Mouse (Mus musculus): ENCODE measurements around the gene Abhd15.

The Abhd15 gene

GRCm38 (mm10) chr11:77514832-77515636 lies at the start of gene Abhd15:
TSS of gene Abhd15 (plus strand) at chr11:77515121.
- peak; percentile 80 for DNase-seq (ENCODE audit: low spot score)

DNA sequence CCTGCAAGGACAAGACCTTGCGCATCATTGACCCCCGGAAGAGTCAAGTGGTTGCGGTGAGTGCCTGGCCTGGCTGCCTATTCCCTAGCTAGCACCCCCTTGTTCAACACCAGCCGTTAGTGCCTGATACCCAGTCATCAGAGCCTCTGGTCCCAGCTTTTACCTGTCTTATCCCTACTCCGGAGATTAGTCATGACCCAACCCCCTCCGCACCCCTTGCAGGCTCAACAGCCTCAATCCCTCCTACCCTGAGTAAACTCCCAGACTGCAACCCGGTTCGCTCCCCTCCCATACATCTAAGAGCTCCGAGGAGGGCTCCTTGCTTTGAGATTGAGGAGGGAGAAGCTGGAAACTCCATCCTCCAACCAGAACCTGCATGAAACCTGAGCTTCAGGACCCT lies 48.4 kb upstream of the Abhd15 start:
- DNase-seq (ENCODE audit: low spot score), result no peak

DNA sequence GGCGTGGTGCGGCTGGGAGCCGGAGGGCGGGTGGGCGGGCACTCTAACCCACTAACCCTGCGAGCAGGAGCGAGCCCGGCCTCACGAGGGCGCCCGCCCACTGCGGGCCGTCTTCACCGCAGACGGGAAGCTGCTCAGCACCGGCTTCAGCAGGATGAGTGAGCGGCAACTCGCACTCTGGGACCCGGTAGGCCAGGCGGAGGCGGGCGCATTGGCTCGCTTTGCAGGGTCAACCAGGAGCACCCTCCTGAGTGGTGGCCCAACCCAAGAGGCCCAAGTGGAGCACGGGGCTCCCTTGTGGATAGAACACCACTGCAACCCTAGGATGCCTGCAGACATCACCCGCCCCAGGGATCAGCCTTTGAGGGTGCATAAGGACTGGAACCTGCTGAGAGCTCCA lies 47.8 kb upstream of the Abhd15 start:
- DNase-seq (ENCODE audit: low spot score), result peak; percentile 62

GRCm38 (mm10) chr11:77467784-77468183 lies 47.1 kb upstream of the Abhd15 start:
- DNase-seq (ENCODE audit: low spot score), result peak; percentile 80

GRCm38 (mm10) chr11:77468397-77468796 lies 46.5 kb upstream of the Abhd15 start:
- DNase-seq (ENCODE audit: low spot score), result no peak

GRCm38 (mm10) chr11:77471407-77471806 lies 43.5 kb upstream of the Abhd15 start:
- DNase-seq (ENCODE audit: low spot score), result no peak

DNA sequence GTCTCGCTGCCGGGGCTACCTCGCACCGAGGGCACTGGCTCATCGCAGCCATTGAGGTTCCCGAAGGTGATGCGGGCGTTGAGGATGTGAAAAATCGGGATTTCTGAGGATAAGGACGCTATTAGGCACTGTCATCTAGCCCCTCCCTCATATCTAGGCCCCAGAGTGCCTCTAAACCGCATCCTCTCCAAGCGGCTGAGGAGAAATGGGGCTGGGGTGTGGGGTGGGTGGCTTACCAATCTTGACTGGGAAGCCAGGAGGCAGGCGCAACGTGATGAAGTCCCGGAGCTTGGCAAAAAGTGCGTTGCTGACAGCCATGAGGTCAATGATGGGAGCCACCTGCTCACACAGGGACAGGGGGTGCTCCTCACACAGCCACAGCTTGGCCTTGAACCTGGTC lies 42.1 kb upstream of the Abhd15 start:
- DNase-seq (ENCODE audit: low spot score), result no peak

- DNase-seq (ENCODE audit: low spot score), result no peak
These were observed 38.7 kb upstream of the Abhd15 start for GRCm38 (mm10) chr11:77476216-77476615.

DNA sequence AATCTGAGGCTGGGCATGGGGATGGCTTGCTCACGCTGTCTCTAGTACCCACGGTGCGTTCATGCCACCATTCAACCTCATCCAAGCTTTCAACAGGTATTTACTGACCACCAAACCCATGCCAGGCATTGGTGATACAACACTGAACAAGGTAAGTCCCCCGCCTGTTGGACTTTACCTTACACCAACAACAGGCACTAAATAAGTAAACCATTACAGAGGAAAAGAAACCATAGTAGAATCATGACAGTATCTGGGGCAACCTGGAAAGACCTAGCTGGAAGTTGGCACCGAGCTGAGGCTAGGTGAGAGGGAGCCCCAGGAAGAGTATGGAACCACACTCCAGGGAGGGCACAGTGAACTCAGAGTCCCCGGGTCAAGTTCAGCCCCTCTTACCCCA lies 38.0 kb upstream of the Abhd15 start:
- no peak for DNase-seq (ENCODE audit: low spot score)

DNA sequence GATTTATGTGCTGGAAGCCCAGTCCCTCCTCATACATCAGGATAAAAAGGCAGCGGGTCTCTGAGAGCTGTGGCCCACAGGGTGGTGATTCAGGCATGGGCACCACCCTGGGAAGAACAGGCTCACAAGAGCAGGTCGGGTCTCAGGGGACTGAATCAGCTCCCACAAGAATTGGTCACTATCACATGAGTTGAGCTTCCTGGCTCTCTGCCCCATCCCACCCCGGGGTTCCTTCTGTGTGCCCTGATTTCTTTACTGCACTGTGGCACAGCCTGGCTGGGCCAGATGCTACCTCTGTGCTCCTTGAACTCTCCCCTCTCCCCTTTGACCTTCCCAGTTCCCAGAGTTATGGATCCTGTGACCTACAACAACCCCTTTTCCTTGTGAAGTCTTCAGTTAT lies 31.9 kb upstream of the Abhd15 start:
- DNase-seq (ENCODE audit: low spot score), result no peak

DNA sequence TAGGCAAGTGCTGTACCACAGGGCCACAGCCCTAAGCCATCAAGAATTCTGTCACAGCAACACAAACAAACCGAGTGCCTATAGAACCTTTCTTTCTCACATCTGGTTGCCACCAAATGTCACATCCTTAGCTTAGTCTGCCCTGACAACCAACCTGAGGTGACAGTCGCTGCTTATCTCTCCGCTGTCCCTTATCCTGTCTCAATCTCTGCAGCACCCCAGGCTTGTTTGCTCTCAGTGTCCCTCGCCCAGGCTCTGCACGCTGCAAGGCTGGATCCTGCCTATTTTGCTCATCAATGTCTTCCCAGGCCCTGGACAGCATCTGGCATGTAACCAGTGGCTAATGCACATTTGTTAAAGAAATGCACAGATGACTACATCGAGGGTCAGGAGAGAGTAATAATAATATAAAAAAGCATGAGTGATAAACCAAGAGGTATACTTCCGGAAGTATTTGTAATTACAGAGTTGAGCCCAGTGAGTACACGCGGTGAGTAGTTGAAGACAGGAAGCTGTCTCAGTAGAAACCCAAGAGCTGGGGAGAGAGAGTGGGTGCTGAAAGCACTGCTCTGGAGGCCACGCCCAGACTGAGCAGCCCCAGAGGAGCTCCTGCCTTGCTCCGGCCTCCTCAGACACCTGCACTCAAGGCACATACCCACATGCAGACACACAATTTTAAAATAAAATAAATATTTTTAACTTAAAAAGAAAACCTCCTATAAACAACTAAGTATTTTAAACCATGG lies 31.2 kb upstream of the Abhd15 start:
- DNase-seq (ENCODE audit: low spot score), result no peak

GRCm38 (mm10) chr11:77485229-77485628 lies 29.7 kb upstream of the Abhd15 start:
- no peak for DNase-seq (ENCODE audit: low spot score)

DNA sequence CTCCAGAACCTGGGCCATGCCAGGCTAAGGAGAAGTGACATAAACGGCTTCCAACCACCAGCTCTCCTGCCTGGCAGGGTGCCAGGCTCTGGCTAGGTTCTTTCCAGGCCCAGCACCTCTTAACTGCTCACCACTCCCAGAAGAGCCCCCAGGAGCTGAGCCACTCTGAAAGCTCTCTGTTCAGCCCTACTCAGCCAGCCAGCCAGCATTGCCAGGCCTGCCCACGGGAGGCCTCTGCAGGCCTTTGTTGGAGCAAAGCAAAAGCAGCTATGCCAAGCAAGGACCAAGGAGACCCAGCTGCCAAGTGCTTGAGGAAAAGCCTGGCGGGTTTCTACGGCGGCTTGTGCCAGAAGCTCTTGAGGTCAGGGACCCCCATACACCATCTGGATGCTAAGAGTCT lies 28.1 kb upstream of the Abhd15 start:
- no peak for DNase-seq (ENCODE audit: low spot score)

GRCm38 (mm10) chr11:77488771-77489581 lies 25.9 kb upstream of the Abhd15 start:
- peak; percentile 35 for DNase-seq (ENCODE audit: low spot score)

- DNase-seq (ENCODE audit: low spot score), result peak; percentile 86
These were observed 25.2 kb upstream of the Abhd15 start, which contains the start of gene Ankrd13b for GRCm38 (mm10) chr11:77489591-77490235. TSS of gene Ankrd13b (minus strand) at chr11:77489678.

DNA sequence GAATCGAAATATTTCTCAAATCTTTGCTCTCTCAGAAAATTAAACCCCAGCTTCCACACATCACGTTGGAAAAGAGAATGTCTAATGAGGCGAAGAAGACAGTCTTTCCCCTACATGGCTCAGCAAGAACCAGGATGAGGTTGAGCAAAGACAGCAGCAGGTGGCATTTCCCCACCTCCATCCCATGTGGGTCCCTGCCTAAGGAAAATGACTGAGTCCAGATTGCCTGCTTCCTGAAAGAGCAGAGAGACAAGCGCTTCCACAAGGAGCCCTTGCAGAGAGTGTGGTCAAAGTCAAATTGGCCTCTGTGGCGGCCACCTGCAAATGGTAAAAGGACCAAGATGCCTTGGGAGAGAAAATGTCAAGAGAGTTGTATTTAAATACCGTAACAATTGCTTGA lies 24.5 kb upstream of the Abhd15 start:
- no peak for DNase-seq (ENCODE audit: low spot score)

DNA sequence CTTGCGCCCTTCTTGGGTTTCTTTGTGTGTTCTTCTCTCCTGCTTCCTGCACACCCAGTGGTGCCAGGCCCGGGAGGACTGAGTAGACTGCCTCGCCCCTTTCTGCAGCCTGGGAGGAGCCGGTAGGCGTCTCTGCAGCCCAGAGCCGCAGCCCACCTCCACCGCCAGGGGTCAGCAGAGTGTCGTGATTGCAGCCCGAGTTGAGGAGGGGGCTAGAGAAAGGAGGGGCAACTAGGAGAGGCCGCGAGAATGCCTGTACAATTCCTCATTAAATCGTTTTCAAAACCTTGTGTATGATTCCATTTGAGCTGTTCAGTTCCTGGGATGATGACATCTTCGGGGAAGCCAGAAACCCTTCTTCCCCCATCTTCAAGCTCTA lies 23.8 kb upstream of the Abhd15 start:
- peak; percentile 98 for DNase-seq (ENCODE audit: low spot score)

DNA sequence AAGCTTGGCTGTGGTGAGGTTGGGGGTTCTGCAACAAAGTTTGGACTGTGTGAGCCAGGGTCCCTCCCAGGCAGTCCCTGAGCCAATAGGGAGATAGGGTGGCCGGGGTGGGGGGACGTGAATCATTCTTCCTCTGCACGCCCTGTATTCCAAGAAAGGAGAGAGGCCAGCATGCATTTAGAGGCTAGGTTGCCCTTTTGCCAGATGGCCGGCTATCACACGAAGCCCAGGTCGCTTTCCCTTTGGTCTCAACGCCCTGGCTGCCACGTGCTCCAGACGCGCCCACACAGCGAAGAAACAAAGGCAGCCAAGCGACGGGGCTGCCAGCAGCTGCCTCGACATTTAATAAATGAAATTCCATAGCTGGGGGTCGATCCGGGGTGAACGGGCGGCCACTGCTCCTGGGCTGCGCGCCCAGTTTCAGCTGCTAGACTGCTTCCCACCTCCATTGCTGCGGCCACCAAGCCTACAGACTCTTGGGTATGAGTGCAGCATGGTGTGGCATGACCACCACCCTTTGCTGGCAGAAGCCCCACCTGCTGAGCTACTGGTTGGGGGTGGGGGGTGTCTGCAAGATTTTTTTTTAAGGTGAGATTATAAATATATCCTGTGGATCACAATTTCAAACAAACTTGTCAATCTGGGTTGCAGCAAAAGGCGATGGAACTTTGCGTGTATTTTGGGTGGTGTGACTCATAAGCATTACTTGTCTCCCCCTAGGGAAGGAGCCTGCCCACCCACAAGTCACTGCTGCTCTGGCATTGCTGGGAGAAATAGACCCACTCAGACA lies 23.2 kb upstream of the Abhd15 start:
- DNase-seq (ENCODE audit: low spot score), result peak; percentile 29

- no peak for DNase-seq (ENCODE audit: low spot score)
These were observed 22.5 kb upstream of the Abhd15 start for GRCm38 (mm10) chr11:77492311-77492871.

DNA sequence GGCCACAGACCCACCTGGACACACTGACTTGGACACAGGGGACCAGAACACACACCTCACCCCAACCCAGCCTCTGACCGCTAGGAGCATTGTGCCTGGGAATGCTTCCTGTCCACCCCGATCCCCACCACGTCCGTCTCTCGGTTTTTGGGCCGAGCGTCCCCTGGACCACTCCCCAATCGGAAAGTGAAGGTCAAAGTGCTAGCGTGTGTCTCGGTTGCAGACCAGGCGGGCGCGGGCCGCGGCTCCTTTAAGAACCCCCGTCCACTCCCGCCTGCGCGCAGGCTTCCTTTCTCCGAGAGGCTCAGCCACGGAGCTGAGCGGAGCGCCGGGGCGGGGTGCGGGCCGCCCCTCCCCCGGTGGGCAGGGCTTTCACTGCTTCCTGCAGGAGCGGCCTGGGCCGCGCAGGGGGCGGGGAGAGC lies 22.0 kb upstream of the Abhd15 start:
- peak; percentile 92 for DNase-seq (ENCODE audit: low spot score)
